Mouse (Mus musculus): Measurements from ENCODE around the gene Snd1.
A peak's percentile ranks its signal among the peaks of the same experiment; 100 is the strongest.

The Snd1 gene

GRCm38 (mm10) chr6:28877945-28878666 is 403.2 kb downstream of the Snd1 start:
- no peak for DNase-seq

GRCm38 (mm10) chr6:28879315-28879714 is 404.4 kb downstream of the Snd1 start:
- DNase-seq = no peak

GRCm38 (mm10) chr6:28880909-28881308 is 406.0 kb downstream of the Snd1 start:
- DNase-seq = peak; percentile 40

GRCm38 (mm10) chr6:28883518-28883917 is 408.6 kb downstream of the Snd1 start:
- DNase-seq = peak; percentile 45

GRCm38 (mm10) chr6:28886724-28887440 is 411.9 kb downstream of the Snd1 start:
- no peak for DNase-seq

- no peak for DNase-seq
These were observed 415.5 kb downstream of the Snd1 start for GRCm38 (mm10) chr6:28890426-28890825.

GRCm38 (mm10) chr6:28891480-28891879 is 416.5 kb downstream of the Snd1 start:
- DNase-seq = no peak

- no peak for DNase-seq
These were observed 420.1 kb downstream of the Snd1 start for GRCm38 (mm10) chr6:28895004-28895515.

- no peak for DNase-seq
These were observed 420.8 kb downstream of the Snd1 start for GRCm38 (mm10) chr6:28895726-28896125.

- DNase-seq = no peak
These were observed 421.9 kb downstream of the Snd1 start for GRCm38 (mm10) chr6:28896762-28897320.

- DNase-seq = no peak
These were observed 422.6 kb downstream of the Snd1 start for GRCm38 (mm10) chr6:28897326-28898085.

- peak; percentile 18 for DNase-seq
These were observed 423.9 kb downstream of the Snd1 start for GRCm38 (mm10) chr6:28898836-28899235.

- no peak for DNase-seq
These were observed 427.6 kb downstream of the Snd1 start for GRCm38 (mm10) chr6:28902573-28902972.

- DNase-seq = no peak
These were observed 429.5 kb downstream of the Snd1 start for GRCm38 (mm10) chr6:28904417-28904816.

- no peak for DNase-seq
These were observed 430.4 kb downstream of the Snd1 start for GRCm38 (mm10) chr6:28905301-28905700.

- DNase-seq = no peak
These were observed 434.9 kb downstream of the Snd1 start for GRCm38 (mm10) chr6:28909866-28910265.

GRCm38 (mm10) chr6:28914981-28915380 is 440.0 kb downstream of the Snd1 start:
- DNase-seq = no peak

- no peak for DNase-seq
These were observed 441.7 kb downstream of the Snd1 start for GRCm38 (mm10) chr6:28916630-28917029.

GRCm38 (mm10) chr6:28919346-28919745 is 444.4 kb downstream of the Snd1 start:
- no peak for DNase-seq

- no peak for DNase-seq
These were observed 447.4 kb downstream of the Snd1 start for GRCm38 (mm10) chr6:28922371-28922770.

- no peak for DNase-seq
These were observed 448.3 kb downstream of the Snd1 start for GRCm38 (mm10) chr6:28923091-28923824.

GRCm38 (mm10) chr6:28923837-28924236 is 448.9 kb downstream of the Snd1 start:
- no peak for DNase-seq
